Mouse (Mus musculus): ENCODE results near the gene Rps29. TPM values are rescaled to one million over a fixed set of nuclear protein-coding genes. Genes with fewer than 3 reads are reported as not detected.

Rps29 gene
- polyA plus RNA-seq, 1 experiment from 2014 or later, result 1,279 TPM

DNA sequence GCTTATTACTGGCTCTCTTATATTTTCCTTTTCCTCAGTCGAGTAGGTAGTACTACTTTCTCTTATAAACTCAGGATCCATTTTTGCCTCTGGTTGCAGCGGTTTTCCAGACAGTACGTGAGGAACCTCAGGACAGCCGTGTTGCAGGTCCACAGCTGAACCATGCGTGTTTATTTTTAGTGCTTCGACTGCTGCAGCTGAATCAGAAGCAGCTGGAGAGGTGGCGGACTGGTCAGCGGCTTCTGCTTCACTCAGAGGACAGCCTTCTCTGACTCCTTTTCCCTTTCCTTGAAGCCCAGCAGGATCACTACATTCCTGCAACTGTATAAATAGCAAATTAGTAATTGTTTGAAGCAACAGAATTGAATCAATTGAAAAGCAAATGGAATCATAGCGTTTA, 31.1 kb upstream of the Rps29 start:
- no peak overlapping the region for H3K4me3 ChIP-seq (ENCODE audit: low read depth, low read length)
- no peaks in the 10 kb centered on the region for H3K27me3 ChIP-seq (ENCODE audit: insufficient read depth, low read length)
- H3K27ac ChIP-seq (ENCODE audit: low read depth), result no peak overlapping the region
- H3K9ac ChIP-seq (replicated peaks), result no peak overlapping the region
- no peaks in the 10 kb centered on the region for H3K9me3 ChIP-seq (ENCODE audit: low read length)
- TF ChIP-seq EP300 (IDR thresholded peaks at IDR 0.05; ENCODE audit: low read depth) (no peak), CTCF (IDR thresholded peaks at IDR 0.05; ENCODE audit: low read depth) (no peak)
- H3K4me2 ChIP-seq (ENCODE audit: low read depth, low read length), result no peak overlapping the region
- ATAC-seq, result no peak
- H3K4me1 ChIP-seq (ENCODE audit: insufficient read depth), result peaks cover 16% of the 10 kb centered on the region
- DNase-seq, result no peak
- WGBS (ENCODE audit: insufficient replicate concordance), result 89% methylated on average over 9 of the region's 9 CpGs
- H3K36me3 ChIP-seq (replicated peaks; ENCODE audit: insufficient read depth, low read length), result peaks cover 10% of the 10 kb centered on the region

DNA sequence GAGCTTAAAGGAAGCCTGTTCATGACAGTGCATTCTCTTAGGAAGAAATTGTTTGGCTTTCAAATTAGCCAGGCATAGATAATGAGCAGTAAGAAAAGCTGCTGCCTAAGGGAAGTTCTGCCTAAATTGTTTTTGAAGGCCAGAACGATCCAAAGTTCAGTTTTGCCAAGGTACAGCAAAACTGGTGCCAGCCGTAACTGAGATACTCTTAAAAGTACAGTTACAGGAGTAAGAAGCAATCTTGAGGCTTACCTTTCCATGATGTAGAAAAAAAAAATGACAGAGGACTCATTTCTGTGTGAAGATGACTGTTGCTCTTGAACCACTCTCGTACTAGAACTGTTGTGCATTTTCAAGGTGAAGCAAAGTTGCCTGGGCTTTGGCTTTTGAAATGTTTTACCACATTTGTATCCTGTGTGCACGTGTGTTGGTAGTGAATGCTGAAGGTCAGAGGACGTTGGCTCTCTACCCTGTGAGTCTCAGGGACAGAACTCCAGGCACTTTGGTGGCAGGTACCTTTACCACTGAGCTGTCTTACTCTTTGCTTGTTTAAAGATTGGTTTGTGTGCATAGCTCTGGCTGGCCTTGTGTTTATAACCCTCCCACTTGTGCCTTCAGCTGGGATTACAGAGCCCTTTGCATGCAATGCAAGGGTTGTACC, 28.0 kb upstream of the Rps29 start:
- H3K9me3 ChIP-seq (ENCODE audit: low read length), result no peaks in the 10 kb centered on the region
- ATAC-seq (no peak), DNase-seq (peak; percentile 18)
- no peak overlapping the region for H3K4me3 ChIP-seq (ENCODE audit: low read depth, low read length)
- peaks cover 20% of the 10 kb centered on the region for H3K4me1 ChIP-seq (ENCODE audit: insufficient read depth)
- H3K4me2 ChIP-seq (ENCODE audit: low read depth, low read length), result peak overlapping the region; percentile 20
- no peak for TF ChIP-seq EP300 (IDR thresholded peaks at IDR 0.05; ENCODE audit: low read depth)
- TF ChIP-seq CTCF (IDR thresholded peaks at IDR 0.05; ENCODE audit: low read depth), result no peak
- peak overlapping the region; percentile 66 for H3K27ac ChIP-seq (ENCODE audit: low read depth)
- no peaks in the 10 kb centered on the region for H3K27me3 ChIP-seq (ENCODE audit: insufficient read depth, low read length)
- H3K9ac ChIP-seq (replicated peaks), result peak overlapping the region; percentile 39; the same call in 1 of the 2 replicates
- H3K36me3 ChIP-seq (replicated peaks; ENCODE audit: insufficient read depth, low read length), result peaks cover 13% of the 10 kb centered on the region
- 47% methylated on average over 5 of the region's 5 CpGs for WGBS (ENCODE audit: insufficient replicate concordance)

DNA sequence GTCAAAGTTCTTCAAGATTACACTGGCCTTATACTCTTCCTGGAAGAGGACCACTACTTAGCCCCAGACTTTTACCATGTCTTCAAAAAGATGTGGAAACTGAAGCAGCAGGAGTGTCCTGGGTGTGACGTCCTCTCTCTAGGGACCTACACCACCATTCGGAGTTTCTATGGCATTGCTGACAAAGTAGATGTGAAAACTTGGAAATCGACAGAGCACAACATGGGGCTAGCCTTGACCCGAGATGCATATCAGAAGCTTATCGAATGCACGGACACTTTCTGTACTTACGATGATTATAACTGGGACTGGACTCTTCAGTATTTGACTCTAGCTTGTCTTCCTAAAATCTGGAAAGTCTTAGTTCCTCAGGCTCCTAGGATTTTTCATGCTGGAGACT, 26.4 kb upstream of the Rps29 start:
- H3K4me2 ChIP-seq (ENCODE audit: low read depth, low read length), result peak overlapping the region; percentile 92
- peaks cover 20% of the 10 kb centered on the region for H3K4me1 ChIP-seq (ENCODE audit: insufficient read depth)
- peaks cover 11% of the 10 kb centered on the region for H3K36me3 ChIP-seq (replicated peaks; ENCODE audit: insufficient read depth, low read length)
- ATAC-seq, result no peak
- H3K4me3 ChIP-seq (ENCODE audit: low read depth, low read length), result peak overlapping the region; percentile 82
- no peak for TF ChIP-seq CTCF (IDR thresholded peaks at IDR 0.05; ENCODE audit: low read depth)
- TF ChIP-seq EP300 (IDR thresholded peaks at IDR 0.05; ENCODE audit: low read depth), result no peak
- no peaks in the 10 kb centered on the region for H3K9me3 ChIP-seq (ENCODE audit: low read length)
- H3K9ac ChIP-seq (replicated peaks), result peak overlapping the region; percentile 85
- no peak for DNase-seq
- H3K27ac ChIP-seq (ENCODE audit: low read depth), result peak overlapping the region; percentile 90
- H3K27me3 ChIP-seq (ENCODE audit: insufficient read depth, low read length), result no peaks in the 10 kb centered on the region
- WGBS (ENCODE audit: insufficient replicate concordance), result 37% methylated on average over 7 of the region's 7 CpGs

DNA sequence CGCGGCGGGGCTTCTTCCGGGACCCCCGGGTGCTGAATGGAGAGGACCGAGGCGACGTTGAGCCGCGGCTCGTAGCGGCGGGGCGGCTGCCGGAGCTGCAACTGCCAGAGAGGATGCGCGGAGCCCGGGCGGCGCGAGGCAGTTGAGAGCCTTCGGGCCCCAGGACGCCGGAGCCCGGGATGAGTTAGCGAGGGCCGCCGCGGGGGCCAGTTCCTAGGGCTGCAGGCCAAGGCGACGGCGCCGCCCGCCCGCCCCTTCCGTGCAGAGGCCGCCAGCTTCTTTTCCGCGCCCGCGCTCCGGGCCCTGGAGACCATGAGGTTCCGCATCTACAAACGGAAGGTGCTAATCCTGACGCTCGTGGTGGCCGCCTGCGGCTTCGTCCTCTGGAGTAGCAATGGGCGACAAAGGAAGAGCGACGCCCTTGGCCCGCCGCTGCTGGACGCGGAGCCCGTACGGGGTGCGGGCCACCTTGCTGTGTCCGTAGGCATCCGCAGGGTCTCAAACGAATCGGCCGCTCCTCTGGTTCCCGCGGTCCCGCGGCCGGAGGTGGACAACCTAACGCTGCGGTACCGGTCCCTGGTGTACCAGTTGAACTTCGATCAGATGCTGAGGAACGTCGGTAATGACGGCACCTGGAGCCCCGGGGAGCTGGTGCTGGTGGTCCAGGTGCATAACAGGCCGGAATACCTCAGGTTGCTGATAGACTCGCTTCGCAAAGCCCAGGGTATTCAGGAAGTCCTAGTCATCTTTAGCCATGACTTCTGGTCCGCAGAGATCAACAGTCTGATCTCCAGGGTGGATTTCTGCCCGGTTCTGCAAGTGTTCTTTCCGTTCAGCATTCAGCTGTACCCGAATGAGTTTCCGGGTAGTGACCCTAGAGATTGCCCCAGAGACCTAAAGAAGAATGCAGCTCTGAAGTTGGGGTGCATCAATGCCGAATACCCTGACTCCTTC, 25.6 kb upstream of the Rps29 start:
- TF ChIP-seq EP300 (IDR thresholded peaks at IDR 0.05; ENCODE audit: low read depth), result no peak
- no peak for TF ChIP-seq CTCF (IDR thresholded peaks at IDR 0.05; ENCODE audit: low read depth)
- peak overlapping the region; percentile 92 for H3K4me2 ChIP-seq (ENCODE audit: low read depth, low read length)
- peaks cover 6% of the 10 kb centered on the region for H3K36me3 ChIP-seq (replicated peaks; ENCODE audit: insufficient read depth, low read length)
- peak overlapping the region; percentile 82 for H3K4me3 ChIP-seq (ENCODE audit: low read depth, low read length)
- peak overlapping the region; percentile 85 for H3K9ac ChIP-seq (replicated peaks)
- ATAC-seq, result peak; percentile 40
- no peaks in the 10 kb centered on the region for H3K9me3 ChIP-seq (ENCODE audit: low read length)
- peak; percentile 69 for DNase-seq
- H3K4me1 ChIP-seq (ENCODE audit: insufficient read depth), result peaks cover 20% of the 10 kb centered on the region
- under 1% methylated on average over 85 of the region's 86 CpGs for WGBS (ENCODE audit: insufficient replicate concordance)
- no peaks in the 10 kb centered on the region for H3K27me3 ChIP-seq (ENCODE audit: insufficient read depth, low read length)
- peak overlapping the region; percentile 90 for H3K27ac ChIP-seq (ENCODE audit: low read depth)

DNA sequence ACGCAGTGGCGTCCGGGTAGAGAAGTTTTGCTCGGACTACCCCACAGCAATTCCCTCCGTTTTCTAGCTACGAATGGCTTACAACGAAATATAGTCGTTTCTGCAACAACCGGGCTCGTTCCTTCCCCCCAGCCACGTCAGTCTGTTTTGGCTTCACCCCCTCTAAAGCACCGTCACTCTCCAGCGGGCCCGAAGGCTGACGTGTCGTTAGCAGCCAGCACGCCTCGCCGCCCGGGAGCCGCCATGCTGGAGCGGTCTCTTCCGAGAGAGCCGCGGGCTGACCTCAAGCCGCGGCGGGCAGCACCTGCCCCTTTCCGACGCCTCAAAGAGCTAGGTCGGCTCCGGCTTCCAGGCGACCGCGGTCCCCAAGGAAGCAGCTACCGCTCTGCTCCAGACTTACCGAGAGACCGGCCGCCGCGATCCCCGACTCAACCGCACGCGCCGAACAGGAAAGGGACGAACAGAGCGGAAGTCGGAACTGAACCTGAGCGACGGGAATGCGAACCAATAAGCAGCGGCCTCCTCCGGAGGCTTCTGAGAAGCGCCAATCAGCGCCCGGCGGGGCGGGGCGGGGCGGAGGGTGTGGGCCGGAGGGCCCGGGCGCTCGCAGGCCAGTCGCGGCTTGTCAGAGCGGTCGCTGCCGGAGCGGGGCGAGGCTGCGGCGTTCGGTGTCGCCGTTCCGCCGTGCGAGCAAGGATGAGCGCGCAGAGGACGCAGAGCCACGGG, 24.8 kb upstream of the Rps29 start, which contains the start of the genes Rpl36al and Mgat2:
Gene Rpl36al, minus strand, starts transcription at position 501 of the 726 bp plus-strand sequence.
Gene Mgat2, plus strand, starts transcription at position 575 of the 726 bp plus-strand sequence.
- peak within 1 kb of the TSS; percentile 92 for H3K4me2 ChIP-seq (ENCODE audit: low read depth, low read length)
- peaks cover 6% of the 10 kb centered on the region for H3K36me3 ChIP-seq (replicated peaks; ENCODE audit: insufficient read depth, low read length)
- no peaks in the 10 kb centered on the region for H3K9me3 ChIP-seq (ENCODE audit: low read length)
- under 1% methylated on average over 83 of the region's 84 CpGs for WGBS (ENCODE audit: insufficient replicate concordance)
- DNase-seq, result peak; percentile 99
- H3K27me3 ChIP-seq (ENCODE audit: insufficient read depth, low read length), result no peaks in the 10 kb centered on the region
- H3K9ac ChIP-seq (replicated peaks), result peak within 1 kb of the TSS; percentile 85
- TF ChIP-seq EP300 (IDR thresholded peaks at IDR 0.05; ENCODE audit: low read depth), result no peak; the same call in 1 of the 2 replicates
- no peak for TF ChIP-seq CTCF (IDR thresholded peaks at IDR 0.05; ENCODE audit: low read depth)
- H3K4me1 ChIP-seq (ENCODE audit: insufficient read depth), result peaks cover 20% of the 10 kb centered on the region
- peak; percentile 98 for ATAC-seq
- H3K27ac ChIP-seq (ENCODE audit: low read depth), result peak within 1 kb of the TSS; percentile 90
- peak within 1 kb of the TSS; percentile 82 for H3K4me3 ChIP-seq (ENCODE audit: low read depth, low read length)

Data from liver, postnatal 0 days (tissue).